Mouse (Mus musculus): ENCODE results near the gene Pla2g5. TPM values are rescaled to one million over a fixed set of nuclear protein-coding genes. Genes with fewer than 3 reads are reported as not detected.

The Pla2g5 gene
- polyA plus RNA-seq, 2 experiments = not detected

DNA sequence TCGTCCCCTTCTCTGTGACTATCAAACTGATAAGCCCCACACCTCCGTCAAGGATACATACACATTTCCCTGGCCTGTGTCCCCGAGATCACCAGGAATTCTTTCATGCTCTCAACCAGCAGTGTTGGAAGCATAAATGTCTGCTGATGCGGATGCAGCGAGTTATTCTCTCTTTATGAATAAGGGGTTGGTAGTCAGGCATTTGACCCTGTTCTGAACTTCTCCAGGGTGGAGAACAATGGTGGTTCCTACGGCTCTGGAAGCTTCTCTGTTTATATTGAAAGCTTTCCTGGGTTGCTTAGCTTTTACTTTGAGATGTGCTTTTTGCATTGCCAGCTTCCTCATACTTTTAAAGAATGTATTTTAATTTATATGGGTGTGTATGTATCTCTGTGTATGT lies 10.6 kb upstream of the Pla2g5 start, which contains the start of gene Gm13030:
Gene Gm13030 (minus strand): TSS at position 101 of the 400 bp plus-strand sequence.
- 66% methylated on average over 6 of the region's 6 CpGs for WGBS (ENCODE audit: insufficient replicate concordance)
- DNase-seq (ENCODE audit: low read depth in 3 of 3, low spot score in 3 of 3) (no peak), ATAC-seq (ENCODE audit: insufficient read depth) (no peak)
- Histone ChIP-seq H3K27me3 (ENCODE audit: control insufficient read depth, insufficient read depth, low read length) (no peaks in the 10 kb centered on the region), H3K4me1 (replicated peaks; ENCODE audit: control insufficient read depth in 2 of 2, insufficient read depth in 2 of 2, low read length in 1 of 2) (no peaks in the 10 kb centered on the region), H3K9me3 (ENCODE audit: control insufficient read depth, low read length) (no peaks in the 10 kb centered on the region), H3K4me2 (ENCODE audit: low read depth) (no peak within 1 kb of the TSS), H3K9ac (replicated peaks) (no peak within 1 kb of the TSS), H3K27ac (no peak within 1 kb of the TSS), H3K4me3 (ENCODE audit: insufficient read depth in 1 of 2, low read depth in 2 of 2, low read length in 2 of 2) (no peak within 1 kb of the TSS), H3K36me3 (replicated peaks; ENCODE audit: control insufficient read depth, insufficient read depth, low read depth) (no peaks in the 10 kb centered on the region)
- TF ChIP-seq CTCF (IDR thresholded peaks at IDR 0.05; ENCODE audit: low read depth) = no peak
- TF ChIP-seq EP300 (IDR thresholded peaks at IDR 0.05; ENCODE audit: low read depth) = no peak

GRCm38 (mm10) chr4:138868666-138869065 lies 5.4 kb upstream of the Pla2g5 start:
- no peak overlapping the region for H3K4me2 ChIP-seq (ENCODE audit: low read depth)
- H3K27me3 ChIP-seq (ENCODE audit: control insufficient read depth, insufficient read depth, low read length) = no peaks in the 10 kb centered on the region
- no peak overlapping the region for H3K27ac ChIP-seq
- TF ChIP-seq EP300 (IDR thresholded peaks at IDR 0.05; ENCODE audit: low read depth) (no peak), CTCF (IDR thresholded peaks at IDR 0.05; ENCODE audit: low read depth) (no peak)
- no peaks in the 10 kb centered on the region for H3K36me3 ChIP-seq (replicated peaks; ENCODE audit: control insufficient read depth, insufficient read depth, low read depth)
- WGBS (ENCODE audit: insufficient replicate concordance) = 41% methylated on average over 8 of the region's 8 CpGs
- H3K4me1 ChIP-seq (replicated peaks; ENCODE audit: control insufficient read depth in 2 of 2, insufficient read depth in 2 of 2, low read length in 1 of 2) = no peaks in the 10 kb centered on the region
- H3K9ac ChIP-seq (replicated peaks) = no peak overlapping the region
- no peaks in the 10 kb centered on the region for H3K9me3 ChIP-seq (ENCODE audit: control insufficient read depth, low read length)
- ATAC-seq (ENCODE audit: insufficient read depth) (no peak), DNase-seq (ENCODE audit: low read depth in 3 of 3, low spot score in 3 of 3) (no peak)
- no peak overlapping the region for H3K4me3 ChIP-seq (ENCODE audit: insufficient read depth in 1 of 2, low read depth in 2 of 2, low read length in 2 of 2)

DNA sequence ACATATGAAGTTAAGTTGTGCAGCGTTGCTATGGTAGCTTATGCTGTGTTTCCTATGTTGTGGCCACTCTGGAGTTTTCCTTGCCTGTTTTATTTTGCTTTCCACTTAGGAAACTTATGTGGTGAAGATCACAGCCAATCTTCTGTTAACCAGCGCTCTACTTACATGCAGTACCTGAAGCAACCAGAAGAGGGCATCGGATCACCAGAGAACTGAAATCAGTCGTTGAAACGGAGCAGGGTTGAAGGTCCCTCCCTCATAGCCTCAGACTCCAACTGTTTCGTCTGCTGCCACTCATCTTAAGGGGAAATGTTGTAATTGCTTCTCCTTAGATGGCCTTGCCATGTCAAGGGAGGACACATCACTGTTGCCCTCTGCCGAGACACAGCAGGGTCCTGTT lies 3.1 kb upstream of the Pla2g5 start:
- peak; percentile 87 for TF ChIP-seq CTCF (IDR thresholded peaks at IDR 0.05; ENCODE audit: low read depth)
- TF ChIP-seq EP300 (IDR thresholded peaks at IDR 0.05; ENCODE audit: low read depth) = no peak
- no peak overlapping the region for H3K27ac ChIP-seq
- DNase-seq (ENCODE audit: low read depth in 3 of 3, low spot score in 3 of 3) = peak; percentile 33 to 39 (median 38)

DNA sequence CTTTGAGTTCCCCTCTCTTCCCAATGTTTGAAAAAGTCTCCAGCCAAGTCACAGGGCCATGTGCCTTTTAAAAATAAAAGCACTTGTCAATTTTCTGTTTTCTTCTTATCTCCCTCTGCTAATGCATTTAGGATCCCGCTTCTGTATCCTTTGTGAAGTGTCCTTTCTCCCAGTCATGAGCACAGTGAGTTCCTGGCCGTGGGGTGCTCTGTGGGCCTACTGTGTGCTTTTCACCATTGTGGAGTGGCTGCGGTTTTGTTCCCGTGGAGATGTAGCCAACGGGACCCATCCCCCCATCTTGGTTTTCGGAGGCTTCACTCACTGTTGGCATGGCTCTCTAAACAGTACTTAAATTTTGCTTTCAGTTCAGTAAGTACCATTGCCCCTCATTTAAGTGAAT lies 2.7 kb upstream of the Pla2g5 start:
- DNase-seq (ENCODE audit: low read depth in 3 of 3, low spot score in 3 of 3) (no peak), ATAC-seq (ENCODE audit: insufficient read depth) (no peak)
- no peak for TF ChIP-seq CTCF (IDR thresholded peaks at IDR 0.05; ENCODE audit: low read depth)
- no peak for TF ChIP-seq EP300 (IDR thresholded peaks at IDR 0.05; ENCODE audit: low read depth)
- Histone ChIP-seq H3K4me3 (ENCODE audit: insufficient read depth in 1 of 2, low read depth in 2 of 2, low read length in 2 of 2) (no peak overlapping the region), H3K36me3 (replicated peaks; ENCODE audit: control insufficient read depth, insufficient read depth, low read depth) (no peaks in the 10 kb centered on the region), H3K4me2 (ENCODE audit: low read depth) (no peak overlapping the region), H3K27ac (no peak overlapping the region), H3K27me3 (ENCODE audit: control insufficient read depth, insufficient read depth, low read length) (no peaks in the 10 kb centered on the region), H3K4me1 (replicated peaks; ENCODE audit: control insufficient read depth in 2 of 2, insufficient read depth in 2 of 2, low read length in 1 of 2) (no peaks in the 10 kb centered on the region), H3K9me3 (ENCODE audit: control insufficient read depth, low read length) (no peaks in the 10 kb centered on the region), H3K9ac (replicated peaks) (no peak overlapping the region)
- whole genome bisulfite sequencing (ENCODE audit: insufficient replicate concordance) = 42% methylated on average over 6 of the region's 6 CpGs

More for the DNA sequence above, 3.1 kb upstream of the Pla2g5 start:
- H3K9ac ChIP-seq (replicated peaks) = no peak overlapping the region
- no peaks in the 10 kb centered on the region for H3K27me3 ChIP-seq (ENCODE audit: control insufficient read depth, insufficient read depth, low read length)
- WGBS (ENCODE audit: insufficient replicate concordance) = 10% methylated on average over 7 of the region's 7 CpGs
- ATAC-seq (ENCODE audit: insufficient read depth) = no peak
- H3K4me2 ChIP-seq (ENCODE audit: low read depth) = no peak overlapping the region
- H3K4me1 ChIP-seq (replicated peaks; ENCODE audit: control insufficient read depth in 2 of 2, insufficient read depth in 2 of 2, low read length in 1 of 2) = no peaks in the 10 kb centered on the region
- H3K36me3 ChIP-seq (replicated peaks; ENCODE audit: control insufficient read depth, insufficient read depth, low read depth) = no peaks in the 10 kb centered on the region
- no peak overlapping the region for H3K4me3 ChIP-seq (ENCODE audit: insufficient read depth in 1 of 2, low read depth in 2 of 2, low read length in 2 of 2)
- H3K9me3 ChIP-seq (ENCODE audit: control insufficient read depth, low read length) = no peaks in the 10 kb centered on the region

GRCm38 (mm10) chr4:138865092-138865491 lies 1.8 kb upstream of the Pla2g5 start:
- no peaks in the 10 kb centered on the region for H3K4me1 ChIP-seq (replicated peaks; ENCODE audit: control insufficient read depth in 2 of 2, insufficient read depth in 2 of 2, low read length in 1 of 2)
- WGBS (ENCODE audit: insufficient replicate concordance) = 31% methylated on average over 5 of the region's 5 CpGs
- DNase-seq (ENCODE audit: low read depth in 3 of 3, low spot score in 3 of 3) (no peak), ATAC-seq (ENCODE audit: insufficient read depth) (no peak)
- H3K27me3 ChIP-seq (ENCODE audit: control insufficient read depth, insufficient read depth, low read length) = no peaks in the 10 kb centered on the region
- no peaks in the 10 kb centered on the region for H3K9me3 ChIP-seq (ENCODE audit: control insufficient read depth, low read length)
- H3K4me2 ChIP-seq (ENCODE audit: low read depth) = no peak overlapping the region
- H3K27ac ChIP-seq = no peak overlapping the region
- no peaks in the 10 kb centered on the region for H3K36me3 ChIP-seq (replicated peaks; ENCODE audit: control insufficient read depth, insufficient read depth, low read depth)
- TF ChIP-seq EP300 (IDR thresholded peaks at IDR 0.05; ENCODE audit: low read depth) (no peak), CTCF (IDR thresholded peaks at IDR 0.05; ENCODE audit: low read depth) (no peak)
- H3K4me3 ChIP-seq (ENCODE audit: insufficient read depth in 1 of 2, low read depth in 2 of 2, low read length in 2 of 2) = no peak overlapping the region
- no peak overlapping the region for H3K9ac ChIP-seq (replicated peaks)

Measured in liver, embryonic 14.5 days (tissue).